Mouse (Mus musculus): ENCODE measurements around the gene Bmf.

GRCm38 (mm10) chr2:118542971-118543573 lies 6.4 kb downstream of the Bmf start:
- peak; percentile 87 for TF ChIP-seq CTCF (conservative IDR thresholded peaks at IDR 0.05; ENCODE audit: low read length)
- no peak for TF ChIP-seq NANOG (IDR thresholded peaks at IDR 0.05; ENCODE audit: borderline replicate concordance, low read length)
- TF ChIP-seq POU5F1 (IDR thresholded peaks at IDR 0.05; ENCODE audit: borderline replicate concordance, low read length), result no peak

All from E14TG2a.4 (cell line).